Mouse (Mus musculus) ES-E14 (cell line): ENCODE measurements around the gene Anxa9.

ENCODE experiments used
- CHD2 ChIP-seq: IDR thresholded peaks from 2 replicates; pipeline ENCODE4 v1.6.1; 2014; ENCODE audit warnings: mild to moderate bottlenecking, low read depth, low read length, inconsistent platforms
- HCFC1 ChIP-seq: IDR thresholded peaks from 2 replicates; pipeline ENCODE4 v1.6.1; 2012; ENCODE audit warnings: low read length, inconsistent platforms, borderline replicate concordance; ENCODE audit not compliant: insufficient read depth
- MAFK ChIP-seq: IDR thresholded peaks from 2 replicates; pipeline ENCODE4 v1.6.1; 2014; ENCODE audit warnings: mild to moderate bottlenecking, low read depth, low read length, inconsistent platforms; ENCODE audit not compliant: insufficient read depth
- ZC3H11A ChIP-seq: IDR thresholded peaks from 2 replicates; pipeline ENCODE4 v1.6.1; 2012; ENCODE audit warnings: low read depth, mild to moderate bottlenecking, inconsistent platforms, low read length, borderline replicate concordance
- ZNF384 ChIP-seq: IDR thresholded peaks from 2 replicates; pipeline ENCODE4 v1.6.1; 2012; ENCODE audit warnings: low read depth, low read length, inconsistent platforms

GRCm38 (mm10) chr3:95282381-95282864 is 24.6 kb downstream of the Anxa9 start:
- TF ChIP-seq HCFC1 (no peak), ZNF384 (no peak), ZC3H11A (no peak), CHD2 (no peak), MAFK (no peak)
